Mouse (Mus musculus): ENCODE measurements around the gene Gm15262.

- TF ChIP-seq CTCF (IDR thresholded peaks at IDR 0.05) (no peak), EP300 (IDR thresholded peaks at IDR 0.05) (no peak)
These were observed 100.7 kb downstream of the Gm15262 start for GRCm38 (mm10) chrX:161387942-161388341.
